11 mouse cellular contexts compared by ENCODE assay signal in genomic region chr5:115394223-115394622, GRCm38 (mm10). TPM values are rescaled to one million over a fixed set of nuclear protein-coding genes. Genes with fewer than 3 reads are reported as not detected.
A peak's percentile ranks its signal among the peaks of the same experiment; 100 is the strongest.
DNase-seq lines count a peak whose midpoint lies in the region; ATAC-seq and TF ChIP-seq lines count a peak whose summit lies in the region.
"Had no signal": no experiment of that assay in that cellular context is flagged by ENCODE, and none has a peak within 500 bp of the region (broad histone marks: within the 10 kb centered on the region; RNA-seq: fewer than 3 reads in every experiment).

No protein-coding gene starts in this region.

- peaks cover 35% of the 10 kb centered on the region for H3K27me3 ChIP-seq in heart, embryonic 13.5 days (replicated peaks)
- no peaks in the 10 kb centered on the region for H3K27me3 ChIP-seq in midbrain, embryonic 12.5 days
- H3K27me3 ChIP-seq in midbrain, embryonic 15.5 days (replicated peaks): no peaks in the 10 kb centered on the region
- no peaks in the 10 kb centered on the region for H3K27me3 ChIP-seq in hindbrain, embryonic 13.5 days
- no peaks in the 10 kb centered on the region for H3K27me3 ChIP-seq in intestine, postnatal 0 days (replicated peaks; ENCODE audit: control insufficient read depth, insufficient read depth, low read length)

- H3K36me3 ChIP-seq in heart, embryonic 13.5 days: no peaks in the 10 kb centered on the region
- no peaks in the 10 kb centered on the region for H3K36me3 ChIP-seq in midbrain, embryonic 12.5 days
- no peaks in the 10 kb centered on the region for H3K36me3 ChIP-seq in midbrain, embryonic 15.5 days (replicated peaks)
- H3K36me3 ChIP-seq in hindbrain, embryonic 13.5 days: no peaks in the 10 kb centered on the region
- H3K36me3 ChIP-seq in intestine, postnatal 0 days (ENCODE audit: control insufficient read depth, insufficient read depth): no peaks in the 10 kb centered on the region

- no peak for DNase-seq in heart, adult 11 months
- DNase-seq in retina, postnatal 1 day: peak; percentile 52
- DNase-seq in spleen, postnatal 14 days (ENCODE audit: low spot score in 2 of 2): no peak
- DNase-seq: adrenal gland, postnatal 14 days; cerebellum, adult 2 months; lung, embryonic 14.5 days had no signal

- peak overlapping the region; percentile 59 for H3K4me2 ChIP-seq in heart, embryonic 13.5 days
- H3K4me2 ChIP-seq in midbrain, embryonic 12.5 days (replicated peaks): peak overlapping the region; percentile 29
- H3K4me2 ChIP-seq in midbrain, embryonic 15.5 days: no peak overlapping the region
- no peak overlapping the region for H3K4me2 ChIP-seq in hindbrain, embryonic 13.5 days
- no peak overlapping the region for H3K4me2 ChIP-seq in intestine, postnatal 0 days (replicated peaks; ENCODE audit: low read depth)
- H3K4me2 ChIP-seq: lung, embryonic 14.5 days had no signal

- ATAC-seq in heart, embryonic 13.5 days (ENCODE audit: extremely low read depth, insufficient number of reproducible peaks, low FRiP score, low TSS enrichment): no peak
- ATAC-seq in midbrain, embryonic 12.5 days (ENCODE audit: low FRiP score, low read depth): peak; percentile 70
- no peak for ATAC-seq in midbrain, embryonic 15.5 days (replicated peaks)
- ATAC-seq in hindbrain, embryonic 13.5 days (ENCODE audit: low FRiP score): no peak
- ATAC-seq in intestine, postnatal 0 days: no peak

- H3K9me3 ChIP-seq in heart, embryonic 13.5 days: no peaks in the 10 kb centered on the region
- no peaks in the 10 kb centered on the region for H3K9me3 ChIP-seq in midbrain, embryonic 12.5 days
- no peaks in the 10 kb centered on the region for H3K9me3 ChIP-seq in midbrain, embryonic 15.5 days
- no peaks in the 10 kb centered on the region for H3K9me3 ChIP-seq in hindbrain, embryonic 13.5 days
- no peaks in the 10 kb centered on the region for H3K9me3 ChIP-seq in intestine, postnatal 0 days (ENCODE audit: control insufficient read depth)

- H3K4me3 ChIP-seq in heart, embryonic 13.5 days: peak overlapping the region; percentile 18; the same call in 1 of the 2 replicates
- H3K4me3 ChIP-seq in midbrain, embryonic 12.5 days: no peak overlapping the region
- H3K4me3 ChIP-seq in midbrain, embryonic 15.5 days: no peak overlapping the region
- H3K4me3 ChIP-seq in hindbrain, embryonic 13.5 days: no peak overlapping the region
- no peak overlapping the region for H3K4me3 ChIP-seq in intestine, postnatal 0 days (ENCODE audit: low read depth, low read length)

- H3K9ac ChIP-seq in heart, embryonic 13.5 days: peak overlapping the region; percentile 61; the same call in 1 of the 2 replicates
- H3K9ac ChIP-seq in midbrain, embryonic 12.5 days (replicated peaks): peak overlapping the region; percentile 28
- no peak overlapping the region for H3K9ac ChIP-seq in midbrain, embryonic 15.5 days
- no peak overlapping the region for H3K9ac ChIP-seq in hindbrain, embryonic 13.5 days
- H3K9ac ChIP-seq in intestine, postnatal 0 days (ENCODE audit: low read depth, low read length): no peak overlapping the region
- H3K9ac ChIP-seq: lung, embryonic 14.5 days had no signal

- no peak for TF ChIP-seq CTCF in intestine, postnatal 0 days (IDR thresholded peaks at IDR 0.05; ENCODE audit: low read depth)

- peaks cover 21% of the 10 kb centered on the region; the same call in 1 of the 2 replicates for H3K4me1 ChIP-seq in heart, embryonic 13.5 days
- H3K4me1 ChIP-seq in midbrain, embryonic 12.5 days: peaks cover 49% of the 10 kb centered on the region
- H3K4me1 ChIP-seq in midbrain, embryonic 15.5 days: peaks cover 21% of the 10 kb centered on the region; the same call in 1 of the 2 replicates
- peaks cover 24% of the 10 kb centered on the region for H3K4me1 ChIP-seq in hindbrain, embryonic 13.5 days (replicated peaks)
- no peaks in the 10 kb centered on the region for H3K4me1 ChIP-seq in intestine, postnatal 0 days (replicated peaks; ENCODE audit: control insufficient read depth, insufficient read depth, low read length)

- no peak overlapping the region for H3K27ac ChIP-seq in heart, embryonic 13.5 days (replicated peaks)
- H3K27ac ChIP-seq in midbrain, embryonic 12.5 days (replicated peaks): peak overlapping the region; percentile 79
- H3K27ac ChIP-seq in midbrain, embryonic 15.5 days: no peak overlapping the region
- 0 out of 2 replicates have a peak overlapping the region, but pooled peaks have one; percentile 30 for H3K27ac ChIP-seq in hindbrain, embryonic 13.5 days
- no peak overlapping the region for H3K27ac ChIP-seq in intestine, postnatal 0 days (ENCODE audit: low read depth, low read length)

- WGBS in heart, embryonic 13.5 days: 14% methylated on average over 8 of the region's 8 CpGs
- 4% methylated on average over 8 of the region's 8 CpGs for WGBS in midbrain, embryonic 12.5 days
- WGBS in midbrain, embryonic 15.5 days: 1% methylated on average over 8 of the region's 8 CpGs
- under 1% methylated on average over 8 of the region's 8 CpGs for WGBS in hindbrain, embryonic 13.5 days
- 4% methylated on average over 8 of the region's 8 CpGs for WGBS in intestine, postnatal 0 days

RNA-seq across cellular contexts. Expression of gene Msi1, which starts 35.2 kb away (rescaled TPM):
- polyA plus RNA-seq in heart, embryonic 13.5 days (2015; fragmentation: Nextera tagmentation; extraction: Ambion mirVana): 3.7 and 4.1 TPM in 2 replicates
- polyA plus RNA-seq in midbrain, embryonic 12.5 days (2016; fragmentation: Nextera tagmentation; extraction: Ambion mirVana): 211 and 227 TPM in 2 replicates
- 65.9 and 66.3 TPM in 2 replicates for polyA plus RNA-seq in midbrain, embryonic 15.5 days (2015; fragmentation: Nextera tagmentation; extraction: Ambion mirVana)
- 71.8 and 76.9 TPM in 2 replicates for polyA plus RNA-seq in hindbrain, embryonic 13.5 days (2015; fragmentation: Nextera tagmentation; extraction: Ambion mirVana)
- polyA plus RNA-seq in intestine, postnatal 0 days (2015; fragmentation: Nextera tagmentation; extraction: Ambion mirVana): 4.1 and 4.3 TPM in 2 replicates

RNA-seq across cellular contexts. Expression of gene Cox6a1, which starts 45.4 kb away (rescaled TPM):
- polyA plus RNA-seq in heart, embryonic 13.5 days (2015; fragmentation: Nextera tagmentation; extraction: Ambion mirVana): 1,395 and 1,520 TPM in 2 replicates
- polyA plus RNA-seq in midbrain, embryonic 12.5 days (2016; fragmentation: Nextera tagmentation; extraction: Ambion mirVana): 768 and 803 TPM in 2 replicates
- 1,062 and 1,092 TPM in 2 replicates for polyA plus RNA-seq in midbrain, embryonic 15.5 days (2015; fragmentation: Nextera tagmentation; extraction: Ambion mirVana)
- polyA plus RNA-seq in hindbrain, embryonic 13.5 days (2015; fragmentation: Nextera tagmentation; extraction: Ambion mirVana): 1,031 and 1,095 TPM in 2 replicates
- polyA plus RNA-seq in intestine, postnatal 0 days (2015; fragmentation: Nextera tagmentation; extraction: Ambion mirVana): 2,037 and 2,087 TPM in 2 replicates

RNA-seq across cellular contexts. Expression of gene Triap1, which starts 53.2 kb away (rescaled TPM):
- 40.2 and 42.4 TPM in 2 replicates for polyA plus RNA-seq in heart, embryonic 13.5 days (2015; fragmentation: Nextera tagmentation; extraction: Ambion mirVana)
- polyA plus RNA-seq in midbrain, embryonic 12.5 days (2016; fragmentation: Nextera tagmentation; extraction: Ambion mirVana): 50.8 and 57.3 TPM in 2 replicates
- 49.3 and 49.6 TPM in 2 replicates for polyA plus RNA-seq in midbrain, embryonic 15.5 days (2015; fragmentation: Nextera tagmentation; extraction: Ambion mirVana)
- polyA plus RNA-seq in hindbrain, embryonic 13.5 days (2015; fragmentation: Nextera tagmentation; extraction: Ambion mirVana): 51.7 and 57.6 TPM in 2 replicates
- polyA plus RNA-seq in intestine, postnatal 0 days (2015; fragmentation: Nextera tagmentation; extraction: Ambion mirVana): 49.8 and 51.9 TPM in 2 replicates

RNA-seq across cellular contexts. Expression of gene Gatc, which starts 53.2 kb away (rescaled TPM):
- polyA plus RNA-seq in heart, embryonic 13.5 days (2015; fragmentation: Nextera tagmentation; extraction: Ambion mirVana): 22.0 and 22.8 TPM in 2 replicates
- polyA plus RNA-seq in midbrain, embryonic 12.5 days (2016; fragmentation: Nextera tagmentation; extraction: Ambion mirVana): 39.7 and 43.6 TPM in 2 replicates
- polyA plus RNA-seq in midbrain, embryonic 15.5 days (2015; fragmentation: Nextera tagmentation; extraction: Ambion mirVana): 35.6 and 39.4 TPM in 2 replicates
- polyA plus RNA-seq in hindbrain, embryonic 13.5 days (2015; fragmentation: Nextera tagmentation; extraction: Ambion mirVana): 31.8 and 32.6 TPM in 2 replicates
- polyA plus RNA-seq in intestine, postnatal 0 days (2015; fragmentation: Nextera tagmentation; extraction: Ambion mirVana): 12.9 and 15.2 TPM in 2 replicates

Comparison
In these comparisons a context has a peak if more than half of its experiments do, and no peak if none do; other contexts are left out.
1. H3K27ac ChIP-seq: peak in midbrain, embryonic 12.5 days (single experiment) and hindbrain, embryonic 13.5 days (single experiment); none in heart, embryonic 13.5 days (single experiment), midbrain, embryonic 15.5 days (single experiment) and intestine, postnatal 0 days (single experiment).
2. H3K4me2 ChIP-seq: peak in heart, embryonic 13.5 days (single experiment) and midbrain, embryonic 12.5 days (single experiment); none in midbrain, embryonic 15.5 days (single experiment), hindbrain, embryonic 13.5 days (single experiment) and intestine, postnatal 0 days (single experiment).
3. H3K9ac ChIP-seq: peak in heart, embryonic 13.5 days (single experiment) and midbrain, embryonic 12.5 days (single experiment); none in midbrain, embryonic 15.5 days (single experiment), hindbrain, embryonic 13.5 days (single experiment) and intestine, postnatal 0 days (single experiment).
4. RNA of gene Msi1, which starts 35.2 kb away (polyA plus RNA-seq): 211 to 227 TPM in midbrain, embryonic 12.5 days, 71.8 to 76.9 TPM in hindbrain, embryonic 13.5 days and 65.9 to 66.3 TPM in midbrain, embryonic 15.5 days; 4.1 to 4.3 TPM in intestine, postnatal 0 days and 3.7 to 4.1 TPM in heart, embryonic 13.5 days; every median in the first group is over 10 times any median in the second.